Mouse (Mus musculus): ENCODE data around the gene Taf8. TPM values are rescaled to one million over a fixed set of nuclear protein-coding genes. Genes with fewer than 3 reads are reported as not detected.

Gene Taf8
- total and polyA plus RNA-seq, 2 experiments from 2014 or later: 11.5 to 15.1 TPM

- DNase-seq (ENCODE audit: low spot score) (no peak), ATAC-seq (ENCODE audit: low FRiP score) (no peak)
- no peak overlapping the region for H3K4me2 ChIP-seq (ENCODE audit: low read depth, low read length, poor library complexity, severe bottlenecking)
- no peak overlapping the region for H3K9ac ChIP-seq (replicated peaks; ENCODE audit: low read length, poor library complexity, severe bottlenecking)
- no peaks in the 10 kb centered on the region for H3K36me3 ChIP-seq (ENCODE audit: insufficient read depth, low read length)
- WGBS: 90% methylated on average over 4 of the region's 4 CpGs
- H3K4me3 ChIP-seq (ENCODE audit: low read depth, low read length): no peak overlapping the region
- no peaks in the 10 kb centered on the region for H3K9me3 ChIP-seq (ENCODE audit: low read length)
- H3K27me3 ChIP-seq (ENCODE audit: insufficient read depth, low read length): no peaks in the 10 kb centered on the region
- no peak overlapping the region for H3K27ac ChIP-seq (ENCODE audit: low read depth, low read length)
- no peak for TF ChIP-seq CTCF (IDR thresholded peaks at IDR 0.05)
- H3K4me1 ChIP-seq (ENCODE audit: insufficient read depth, low read length): no peaks in the 10 kb centered on the region
Observed at GRCm38 (mm10) chr17:47539128-47539527, 37.0 kb upstream of the Taf8 start.

- TF ChIP-seq CTCF (IDR thresholded peaks at IDR 0.05): no peak
Observed at GRCm38 (mm10) chr17:47538049-47538448, 36.0 kb upstream of the Taf8 start.

GRCm38 (mm10) chr17:47535812-47536236 lies 33.7 kb upstream of the Taf8 start:
- Histone ChIP-seq H3K27me3 (ENCODE audit: insufficient read depth, low read length) (no peaks in the 10 kb centered on the region), H3K9me3 (ENCODE audit: low read length) (no peaks in the 10 kb centered on the region), H3K27ac (ENCODE audit: low read depth, low read length) (no peak overlapping the region), H3K4me2 (ENCODE audit: low read depth, low read length, poor library complexity, severe bottlenecking) (no peak overlapping the region), H3K9ac (replicated peaks; ENCODE audit: low read length, poor library complexity, severe bottlenecking) (no peak overlapping the region), H3K36me3 (ENCODE audit: insufficient read depth, low read length) (no peaks in the 10 kb centered on the region), H3K4me1 (ENCODE audit: insufficient read depth, low read length) (no peaks in the 10 kb centered on the region), H3K4me3 (ENCODE audit: low read depth, low read length) (no peak overlapping the region)
- 69% methylated on average over 9 of the region's 9 CpGs for WGBS
- TF ChIP-seq CTCF (IDR thresholded peaks at IDR 0.05): no peak
- DNase-seq (ENCODE audit: low spot score) (no peak), ATAC-seq (ENCODE audit: low FRiP score) (no peak)

More at GRCm38 (mm10) chr17:47538049-47538448, 36.0 kb upstream of the Taf8 start:
- Histone ChIP-seq H3K36me3 (ENCODE audit: insufficient read depth, low read length) (no peaks in the 10 kb centered on the region), H3K9me3 (ENCODE audit: low read length) (no peaks in the 10 kb centered on the region), H3K27me3 (ENCODE audit: insufficient read depth, low read length) (no peaks in the 10 kb centered on the region), H3K4me2 (ENCODE audit: low read depth, low read length, poor library complexity, severe bottlenecking) (no peak overlapping the region), H3K27ac (ENCODE audit: low read depth, low read length) (no peak overlapping the region), H3K4me1 (ENCODE audit: insufficient read depth, low read length) (no peaks in the 10 kb centered on the region), H3K4me3 (ENCODE audit: low read depth, low read length) (no peak overlapping the region), H3K9ac (replicated peaks; ENCODE audit: low read length, poor library complexity, severe bottlenecking) (no peak overlapping the region)
- DNase-seq (ENCODE audit: low spot score) (no peak), ATAC-seq (ENCODE audit: low FRiP score) (no peak)
- 82% methylated on average over 3 of the region's 3 CpGs for WGBS

DNA sequence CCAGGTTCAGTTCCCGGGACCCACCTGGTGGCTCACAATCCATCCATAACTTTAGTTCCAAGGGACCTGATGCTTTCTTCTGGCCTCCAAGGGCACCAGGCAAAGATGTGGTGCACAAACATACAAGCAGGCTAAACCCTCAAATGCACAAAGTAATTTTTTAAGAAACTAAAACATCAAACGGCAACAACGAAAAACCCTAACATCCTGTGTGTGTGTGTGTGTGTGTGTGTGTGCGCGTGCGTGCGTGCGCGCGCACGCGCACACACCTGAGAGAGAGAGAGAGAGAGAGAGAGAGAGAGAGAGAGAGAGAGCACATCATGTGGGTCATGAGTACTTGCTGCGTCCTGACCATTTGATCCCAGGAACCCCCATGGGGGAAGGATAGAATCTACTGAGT lies 31.6 kb upstream of the Taf8 start:
- Histone ChIP-seq H3K27ac (ENCODE audit: low read depth, low read length) (no peak overlapping the region), H3K27me3 (ENCODE audit: insufficient read depth, low read length) (no peaks in the 10 kb centered on the region), H3K4me3 (ENCODE audit: low read depth, low read length) (no peak overlapping the region), H3K4me1 (ENCODE audit: insufficient read depth, low read length) (no peaks in the 10 kb centered on the region), H3K36me3 (ENCODE audit: insufficient read depth, low read length) (no peaks in the 10 kb centered on the region), H3K9ac (replicated peaks; ENCODE audit: low read length, poor library complexity, severe bottlenecking) (no peak overlapping the region), H3K9me3 (ENCODE audit: low read length) (no peaks in the 10 kb centered on the region), H3K4me2 (ENCODE audit: low read depth, low read length, poor library complexity, severe bottlenecking) (no peak overlapping the region)
- 94% methylated on average over 13 of the region's 13 CpGs for WGBS
- no peak for DNase-seq (ENCODE audit: low spot score)
- no peak for ATAC-seq (ENCODE audit: low FRiP score)
- no peak for TF ChIP-seq CTCF (IDR thresholded peaks at IDR 0.05)

DNA sequence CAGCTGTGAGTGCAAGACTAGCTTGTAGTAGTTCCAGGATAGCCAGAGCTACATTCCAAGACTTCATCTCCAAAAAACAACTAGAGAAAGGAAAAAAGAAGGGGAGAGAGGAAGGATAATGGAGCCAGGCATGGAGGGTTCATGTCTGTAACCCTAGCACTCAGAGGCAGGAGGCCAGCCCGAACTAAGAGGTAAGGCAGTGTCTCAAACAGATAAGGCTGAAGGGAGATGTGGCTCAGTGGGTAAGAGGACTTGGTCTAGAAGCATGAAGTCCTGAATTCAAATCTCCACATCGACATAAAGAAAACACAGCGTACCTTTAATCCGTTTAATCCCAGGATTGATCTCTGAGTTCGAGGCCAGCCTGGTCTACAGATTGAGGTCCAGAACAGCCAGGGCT lies 30.3 kb upstream of the Taf8 start:
- Histone ChIP-seq H3K4me2 (ENCODE audit: low read depth, low read length, poor library complexity, severe bottlenecking) (no peak overlapping the region), H3K9me3 (ENCODE audit: low read length) (no peaks in the 10 kb centered on the region), H3K9ac (replicated peaks; ENCODE audit: low read length, poor library complexity, severe bottlenecking) (no peak overlapping the region), H3K36me3 (ENCODE audit: insufficient read depth, low read length) (no peaks in the 10 kb centered on the region), H3K27ac (ENCODE audit: low read depth, low read length) (no peak overlapping the region), H3K4me3 (ENCODE audit: low read depth, low read length) (no peak overlapping the region), H3K4me1 (ENCODE audit: insufficient read depth, low read length) (no peaks in the 10 kb centered on the region), H3K27me3 (ENCODE audit: insufficient read depth, low read length) (no peaks in the 10 kb centered on the region)
- DNase-seq (ENCODE audit: low spot score): no peak
- TF ChIP-seq CTCF (IDR thresholded peaks at IDR 0.05): no peak
- WGBS: 93% methylated on average over 5 of the region's 5 CpGs
- no peak for ATAC-seq (ENCODE audit: low FRiP score)

DNA sequence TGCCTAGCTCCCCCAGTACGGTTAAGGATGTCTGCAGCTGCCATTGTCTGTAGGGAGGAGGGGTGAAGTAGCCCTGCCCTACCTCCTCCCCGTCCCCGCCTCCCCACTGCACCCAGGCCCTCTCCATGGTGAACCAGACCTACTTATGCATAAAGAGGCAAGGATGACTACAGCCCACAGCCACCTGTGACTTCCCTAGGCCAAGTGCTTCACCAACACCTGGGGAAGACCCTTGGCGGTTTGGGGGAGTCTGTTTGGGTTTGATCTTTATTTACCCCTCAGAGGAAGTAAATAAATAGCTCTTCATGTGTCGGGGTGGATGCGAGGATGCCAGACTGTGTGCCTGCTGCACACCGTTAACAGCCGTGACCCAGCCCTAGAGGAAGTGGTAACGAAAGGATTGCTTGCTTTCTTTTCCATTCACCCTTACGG lies 29.3 kb upstream of the Taf8 start:
- ATAC-seq (ENCODE audit: low FRiP score) (no peak), DNase-seq (ENCODE audit: low spot score) (no peak)
- Histone ChIP-seq H3K9ac (replicated peaks; ENCODE audit: low read length, poor library complexity, severe bottlenecking) (no peak overlapping the region), H3K9me3 (ENCODE audit: low read length) (no peaks in the 10 kb centered on the region), H3K27ac (ENCODE audit: low read depth, low read length) (no peak overlapping the region), H3K4me3 (ENCODE audit: low read depth, low read length) (no peak overlapping the region), H3K4me1 (ENCODE audit: insufficient read depth, low read length) (no peaks in the 10 kb centered on the region), H3K36me3 (ENCODE audit: insufficient read depth, low read length) (no peaks in the 10 kb centered on the region), H3K4me2 (ENCODE audit: low read depth, low read length, poor library complexity, severe bottlenecking) (no peak overlapping the region), H3K27me3 (ENCODE audit: insufficient read depth, low read length) (no peaks in the 10 kb centered on the region)
- no peak for TF ChIP-seq CTCF (IDR thresholded peaks at IDR 0.05)
- 51% methylated on average over 10 of the region's 10 CpGs for WGBS
